18 mouse cellular contexts compared by ENCODE assay signal in the genomic region with DNA sequence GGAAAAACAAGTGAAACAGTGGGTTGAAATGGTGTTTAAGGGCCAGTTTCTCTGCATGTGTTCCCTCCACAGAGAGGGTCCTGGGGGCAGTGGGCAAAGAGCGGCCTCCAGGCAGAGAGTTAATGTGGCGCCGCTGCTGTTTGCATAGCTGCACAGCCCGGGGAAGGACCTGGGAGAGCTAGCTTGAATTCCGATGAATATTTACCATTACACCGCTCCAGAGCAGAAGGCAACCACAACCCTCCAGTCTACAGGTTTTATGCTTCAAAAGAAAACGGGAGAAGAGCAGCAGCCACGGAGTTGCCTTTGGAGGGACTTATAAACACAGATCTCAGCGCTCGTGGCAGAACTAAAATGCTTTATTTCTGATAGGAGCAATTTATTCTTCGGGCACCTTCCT.
A peak's percentile ranks its signal among the peaks of the same experiment; 100 is the strongest.
DNase-seq lines count a peak whose midpoint lies in the region; ATAC-seq and TF ChIP-seq lines count a peak whose summit lies in the region.
"Had no signal": no experiment of that assay in that cellular context is flagged by ENCODE, and none has a peak within 500 bp of the region (broad histone marks: within the 10 kb centered on the region; RNA-seq: fewer than 3 reads in every experiment).

No protein-coding gene starts in this region.

- DNase-seq in hindbrain, embryonic 10.5 days (ENCODE audit: low spot score): no peak
- DNase-seq in midbrain, embryonic 10.5 days (ENCODE audit: low spot score): no peak
- peak; percentile 18 for DNase-seq in stomach, postnatal 0 days (ENCODE audit: low spot score)
- DNase-seq in frontal cortex, postnatal 10 days (ENCODE audit: low spot score in 2 of 2): no peak
- DNase-seq: cerebellum, adult 8-10 months; gastrocnemius, postnatal 14 days; liver, embryonic 13.5 days; lung, postnatal 10 days; right cerebral cortex, postnatal 14 days; spleen, adult 18-20 months had no signal

- no peaks in the 10 kb centered on the region for H3K4me1 ChIP-seq in hindbrain, embryonic 15.5 days (replicated peaks)
- H3K4me1 ChIP-seq in hindbrain, embryonic 10.5 days (replicated peaks): peaks cover 7% of the 10 kb centered on the region; the same call in 1 of the 2 replicates
- peaks cover 17% of the 10 kb centered on the region for H3K4me1 ChIP-seq in midbrain, embryonic 13.5 days (replicated peaks)
- H3K4me1 ChIP-seq in midbrain, embryonic 10.5 days: peaks cover 20% of the 10 kb centered on the region
- H3K4me1 ChIP-seq in midbrain, embryonic 16.5 days (ENCODE audit: control insufficient read depth, insufficient read depth, low read length): peaks cover 2% of the 10 kb centered on the region; the same call in 1 of the 2 replicates
- no peaks in the 10 kb centered on the region for H3K4me1 ChIP-seq in stomach, postnatal 0 days (replicated peaks; ENCODE audit: control insufficient read depth, insufficient read depth)
- H3K4me1 ChIP-seq: heart, embryonic 15.5 days; kidney, embryonic 15.5 days; limb, embryonic 12.5 days; liver, embryonic 13.5 days had no signal

- WGBS in hindbrain, embryonic 15.5 days: 53% methylated on average over 11 of the region's 11 CpGs
- WGBS in hindbrain, embryonic 10.5 days: 78% methylated on average over 11 of the region's 11 CpGs
- 56% methylated on average over 11 of the region's 11 CpGs for WGBS in midbrain, embryonic 13.5 days
- 73% methylated on average over 11 of the region's 11 CpGs for WGBS in midbrain, embryonic 10.5 days
- 50% methylated on average over 11 of the region's 11 CpGs for WGBS in midbrain, embryonic 16.5 days
- 37% methylated on average over 11 of the region's 11 CpGs for WGBS in stomach, postnatal 0 days

- no peaks in the 10 kb centered on the region for H3K36me3 ChIP-seq in hindbrain, embryonic 15.5 days
- H3K36me3 ChIP-seq in hindbrain, embryonic 10.5 days: no peaks in the 10 kb centered on the region
- H3K36me3 ChIP-seq in midbrain, embryonic 13.5 days: no peaks in the 10 kb centered on the region
- no peaks in the 10 kb centered on the region for H3K36me3 ChIP-seq in midbrain, embryonic 10.5 days
- no peaks in the 10 kb centered on the region for H3K36me3 ChIP-seq in midbrain, embryonic 16.5 days (ENCODE audit: control insufficient read depth, insufficient read depth, low read length)
- H3K36me3 ChIP-seq in stomach, postnatal 0 days (ENCODE audit: control insufficient read depth, insufficient read depth, low read length): no peaks in the 10 kb centered on the region
- H3K36me3 ChIP-seq: forebrain, embryonic 10.5 days; heart, embryonic 15.5 days; kidney, embryonic 15.5 days; limb, embryonic 12.5 days; liver, embryonic 13.5 days had no signal

- H3K27ac ChIP-seq in hindbrain, embryonic 15.5 days (replicated peaks): peak overlapping the region; percentile 51; the same call in 1 of the 2 replicates
- H3K27ac ChIP-seq in hindbrain, embryonic 10.5 days: no peak overlapping the region
- peak overlapping the region; percentile 58 for H3K27ac ChIP-seq in midbrain, embryonic 13.5 days
- H3K27ac ChIP-seq in midbrain, embryonic 10.5 days (replicated peaks): no peak overlapping the region
- H3K27ac ChIP-seq in midbrain, embryonic 16.5 days (ENCODE audit: low read length): peak overlapping the region; percentile 29
- no peak overlapping the region for H3K27ac ChIP-seq in stomach, postnatal 0 days (replicated peaks)
- H3K27ac ChIP-seq: forebrain, embryonic 10.5 days; heart, embryonic 15.5 days; kidney, embryonic 15.5 days; limb, embryonic 12.5 days; liver, embryonic 13.5 days had no signal

- no peak for TF ChIP-seq EP300 in stomach, postnatal 0 days (optimal IDR thresholded peaks at IDR 0.05)

- no peak overlapping the region for H3K9ac ChIP-seq in hindbrain, embryonic 15.5 days
- H3K9ac ChIP-seq in midbrain, embryonic 13.5 days (replicated peaks): no peak overlapping the region
- no peak overlapping the region for H3K9ac ChIP-seq in midbrain, embryonic 16.5 days (ENCODE audit: low read depth, low read length)
- H3K9ac ChIP-seq in stomach, postnatal 0 days (ENCODE audit: low read length): no peak overlapping the region
- H3K9ac ChIP-seq: heart, embryonic 15.5 days; kidney, embryonic 15.5 days; limb, embryonic 12.5 days; liver, embryonic 13.5 days had no signal

- no peaks in the 10 kb centered on the region for H3K27me3 ChIP-seq in hindbrain, embryonic 15.5 days
- H3K27me3 ChIP-seq in hindbrain, embryonic 10.5 days (ENCODE audit: insufficient read depth, poor library complexity, severe bottlenecking): no peaks in the 10 kb centered on the region
- no peaks in the 10 kb centered on the region for H3K27me3 ChIP-seq in midbrain, embryonic 13.5 days
- no peaks in the 10 kb centered on the region for H3K27me3 ChIP-seq in midbrain, embryonic 10.5 days (ENCODE audit: low read depth, poor library complexity, severe bottlenecking)
- H3K27me3 ChIP-seq in midbrain, embryonic 16.5 days (ENCODE audit: control insufficient read depth, insufficient read depth, low read depth, low read length): no peaks in the 10 kb centered on the region
- H3K27me3 ChIP-seq in stomach, postnatal 0 days (ENCODE audit: control insufficient read depth, insufficient read depth, low read length): no peaks in the 10 kb centered on the region
- H3K27me3 ChIP-seq: heart, embryonic 15.5 days; kidney, embryonic 15.5 days; limb, embryonic 12.5 days; liver, embryonic 13.5 days had no signal

- no peak for TF ChIP-seq CTCF in stomach, postnatal 0 days (IDR thresholded peaks at IDR 0.05; ENCODE audit: low read depth)

- H3K4me2 ChIP-seq in hindbrain, embryonic 15.5 days: 0 out of 2 replicates have a peak overlapping the region, but pooled peaks have one; percentile 3
- H3K4me2 ChIP-seq in midbrain, embryonic 13.5 days (replicated peaks): no peak overlapping the region
- H3K4me2 ChIP-seq in midbrain, embryonic 16.5 days (ENCODE audit: low read length): peak overlapping the region; percentile 39
- no peak overlapping the region for H3K4me2 ChIP-seq in stomach, postnatal 0 days (replicated peaks; ENCODE audit: low read depth)
- H3K4me2 ChIP-seq: heart, embryonic 15.5 days; kidney, embryonic 15.5 days; limb, embryonic 12.5 days; liver, embryonic 13.5 days had no signal

- H3K4me3 ChIP-seq in hindbrain, embryonic 15.5 days: no peak overlapping the region
- H3K4me3 ChIP-seq in hindbrain, embryonic 10.5 days: no peak overlapping the region
- no peak overlapping the region for H3K4me3 ChIP-seq in midbrain, embryonic 13.5 days (replicated peaks)
- H3K4me3 ChIP-seq in midbrain, embryonic 10.5 days: no peak overlapping the region
- H3K4me3 ChIP-seq in midbrain, embryonic 16.5 days (ENCODE audit: low read depth, low read length): no peak overlapping the region
- H3K4me3 ChIP-seq in stomach, postnatal 0 days (ENCODE audit: low read depth, low read length): no peak overlapping the region
- H3K4me3 ChIP-seq: forebrain, embryonic 10.5 days; heart, embryonic 15.5 days; kidney, embryonic 15.5 days; limb, embryonic 12.5 days; liver, embryonic 13.5 days had no signal

- no peaks in the 10 kb centered on the region for H3K9me3 ChIP-seq in hindbrain, embryonic 15.5 days
- peaks cover 7% of the 10 kb centered on the region; the same call in 1 of the 2 replicates for H3K9me3 ChIP-seq in hindbrain, embryonic 10.5 days
- H3K9me3 ChIP-seq in midbrain, embryonic 13.5 days: no peaks in the 10 kb centered on the region
- H3K9me3 ChIP-seq in midbrain, embryonic 10.5 days (replicated peaks): 0 out of 2 replicates have a peak, but pooled peaks cover 5% of the 10 kb centered on the region
- H3K9me3 ChIP-seq in midbrain, embryonic 16.5 days (replicated peaks; ENCODE audit: control insufficient read depth, low read length, poor library complexity, severe bottlenecking): 0 out of 2 replicates have a peak, but pooled peaks cover 3% of the 10 kb centered on the region
- no peaks in the 10 kb centered on the region for H3K9me3 ChIP-seq in stomach, postnatal 0 days (ENCODE audit: control insufficient read depth, low read length)
- H3K9me3 ChIP-seq: forebrain, embryonic 10.5 days; heart, embryonic 15.5 days; kidney, embryonic 15.5 days; limb, embryonic 12.5 days; liver, embryonic 13.5 days had no signal

- no peak for ATAC-seq in hindbrain, embryonic 15.5 days (ENCODE audit: low FRiP score, low read depth)
- ATAC-seq in midbrain, embryonic 13.5 days: no peak
- ATAC-seq in midbrain, embryonic 16.5 days: no peak
- no peak for ATAC-seq in stomach, postnatal 0 days (ENCODE audit: low FRiP score, low TSS enrichment)
- ATAC-seq: intestine, postnatal 0 days had no signal

Comparison
In these comparisons a context has a peak if more than half of its experiments do, and no peak if none do; other contexts are left out.
1. H3K27ac ChIP-seq: peak in hindbrain, embryonic 15.5 days (single experiment), midbrain, embryonic 13.5 days (single experiment) and midbrain, embryonic 16.5 days (single experiment); none in hindbrain, embryonic 10.5 days (single experiment), midbrain, embryonic 10.5 days (single experiment) and stomach, postnatal 0 days (single experiment).
2. H3K4me2 ChIP-seq: peak in hindbrain, embryonic 15.5 days (single experiment) and midbrain, embryonic 16.5 days (single experiment); none in midbrain, embryonic 13.5 days (single experiment) and stomach, postnatal 0 days (single experiment).